Mouse (Mus musculus) inflammation-experienced regulatory T-cells, adult 16 weeks (primary cell): ENCODE data around the gene Ncoa3. TPM values are rescaled to one million over a fixed set of nuclear protein-coding genes. Genes with fewer than 3 reads are reported as not detected.

ENCODE experiments used
- polyA plus RNA-seq: library from polyadenylated mRNA; unstranded; fragments of 100-300 nt; shearing (Covaris generic); gene quantifications from one replicate; pipeline ENCODE4 v1.2.1, GENCODE M21; 2017

Ncoa3 gene
- polyA plus RNA-seq: 198 TPM

DNA sequence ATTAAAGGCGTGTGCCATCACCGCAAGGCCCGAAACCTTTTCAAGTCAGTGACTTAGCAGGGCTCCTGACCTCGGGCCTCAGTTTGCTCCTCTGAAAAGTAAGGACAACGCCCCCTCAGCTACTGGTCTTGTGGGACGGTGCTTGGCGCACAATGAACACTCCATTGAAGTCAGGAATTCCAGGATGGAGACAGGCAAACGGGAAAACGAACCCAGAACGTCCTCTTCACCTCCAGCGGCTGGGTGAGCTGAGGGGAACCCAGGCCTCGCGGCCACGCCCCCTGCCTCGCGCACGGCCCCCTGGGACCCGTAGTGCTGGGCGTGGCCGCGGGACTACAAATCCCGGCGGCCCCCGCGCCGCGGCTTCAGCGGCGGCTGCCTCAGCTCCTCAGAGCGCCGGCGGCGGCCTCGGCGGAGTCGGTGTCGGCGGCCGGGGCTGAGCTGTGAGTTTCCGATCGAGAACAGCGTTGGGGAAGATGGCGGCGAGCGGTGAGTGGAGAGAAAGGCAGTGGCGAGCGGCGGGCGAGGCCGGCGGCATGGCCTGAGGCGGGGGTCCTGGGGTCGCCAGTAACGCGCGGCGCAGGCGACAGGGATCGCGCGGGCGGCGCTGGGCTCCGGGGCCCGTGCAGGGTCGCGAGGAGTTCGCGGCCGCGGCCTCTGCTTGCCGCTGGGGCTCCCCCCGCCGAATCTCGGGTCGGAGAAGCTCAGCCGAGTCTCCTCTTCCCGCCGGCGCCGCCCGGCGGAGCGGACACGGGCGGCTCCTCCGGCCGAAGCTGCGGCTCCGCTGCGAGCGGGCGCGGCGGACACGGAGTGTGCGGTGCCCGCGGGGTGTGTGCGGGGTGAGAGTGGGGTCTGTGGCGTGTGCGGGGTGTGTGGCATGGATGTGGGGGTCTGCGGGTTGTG is at the start of gene Ncoa3:
Gene Ncoa3, plus strand, starts transcription at position 367 of the 903 bp plus-strand sequence.

Other genes with a start within 250 kb of the Ncoa3 start
- 79.4 TPM for gene Zmynd8, start 93.6 kb upstream of the Ncoa3 start, polyA plus RNA-seq
- 0.43 TPM for gene Sulf2, start 163.0 kb downstream of the Ncoa3 start, polyA plus RNA-seq